Mouse (Mus musculus) forebrain, embryonic 15.5 days (tissue): ENCODE data around the gene Mcf2l. TPM values are rescaled to one million over a fixed set of nuclear protein-coding genes. Genes with fewer than 3 reads are reported as not detected.
A peak's percentile ranks its signal among the peaks of the same experiment; 100 is the strongest.

ENCODE experiments used
- ATAC-seq: fragments of 200-750 bp; cut with Nextera tagmentation; replicated peaks from 2 replicates; pipeline ENCODE4 v1.8.0; 2017; ENCODE audit warnings: mild to moderate bottlenecking, moderate TSS enrichment, moderate library complexity
- H3K27ac ChIP-seq: fragments of 300-500 bp; sonication (generic); replicated peaks from 2 replicates; pipeline ENCODE4 v1.5.1; 2015; ENCODE audit warnings: mild to moderate bottlenecking, inconsistent platforms
- H3K27me3 ChIP-seq: fragments of 300-500 bp; sonication (generic); 2 replicates; pipeline ENCODE4 v1.6.1; 2015; ENCODE audit warnings: inconsistent platforms
- H3K36me3 ChIP-seq: fragments of 300-500 bp; sonication (generic); 2 replicates; pipeline ENCODE4 v1.6.1; 2015; ENCODE audit warnings: mild to moderate bottlenecking, inconsistent platforms
- H3K4me1 ChIP-seq: fragments of 300-500 bp; sonication (generic); 2 replicates; pipeline ENCODE4 v1.6.1; 2015; ENCODE audit warnings: inconsistent platforms
- H3K4me2 ChIP-seq: fragments of 300-500 bp; sonication (generic); replicated peaks from 2 replicates; pipeline ENCODE4 v1.6.1; 2015; ENCODE audit warnings: mild to moderate bottlenecking, inconsistent platforms
- H3K4me3 ChIP-seq: fragments of 300-500 bp; sonication (generic); 2 replicates; pipeline ENCODE4 v1.5.1; 2015; ENCODE audit warnings: mild to moderate bottlenecking, inconsistent platforms
- H3K9ac ChIP-seq: fragments of 300-500 bp; sonication (generic); replicated peaks from 2 replicates; pipeline ENCODE4 v1.6.1; 2015; ENCODE audit warnings: mild to moderate bottlenecking, inconsistent platforms
- H3K9me3 ChIP-seq: fragments of 300-500 bp; sonication (generic); 2 replicates; pipeline ENCODE4 v1.6.1; 2016; ENCODE audit warnings: inconsistent platforms
- WGBS: fragments of 180-500 bp; shearing (Covaris S2); methylation state at CpG from one replicate; pipeline ENCODE4 v1.1.7; 2015; ENCODE audit warnings: mixed read lengths; 5-methylcytosine and 5-hydroxymethylcytosine counted together
- polyA plus RNA-seq: library from polyadenylated mRNA; unstranded; fragments of >200 nt; fragmentation: Nextera tagmentation; extraction: Ambion mirVana; gene quantifications from 2 replicates; pipeline ENCODE4 v1.2.1, GENCODE M21; 2015

Mcf2l gene
- polyA plus RNA-seq, 1 experiment from 2014 or later: 139 TPM

- Histone ChIP-seq H3K27ac (no peak overlapping the region), H3K4me1 (no peaks in the 10 kb centered on the region), H3K4me3 (no peak overlapping the region), H3K27me3 (no peaks in the 10 kb centered on the region), H3K4me2 (no peak overlapping the region), H3K9ac (no peak overlapping the region), H3K9me3 (no peaks in the 10 kb centered on the region), H3K36me3 (peaks cover 48% of the 10 kb centered on the region)
- no peak for ATAC-seq
- WGBS: 94% methylated on average over 16 of the region's 16 CpGs
These were observed 29.2 kb upstream of the Mcf2l start for GRCm38 (mm10) chr8:12844347-12844950.

GRCm38 (mm10) chr8:12846447-12846846, 27.2 kb upstream of the Mcf2l start:
- H3K36me3 ChIP-seq: peaks cover 58% of the 10 kb centered on the region
- H3K9ac ChIP-seq: no peak overlapping the region
- WGBS: 94% methylated on average over 6 of the region's 6 CpGs
- no peak overlapping the region for H3K27ac ChIP-seq
- no peak overlapping the region for H3K4me3 ChIP-seq
- ATAC-seq: no peak
- no peaks in the 10 kb centered on the region for H3K4me1 ChIP-seq
- H3K27me3 ChIP-seq: no peaks in the 10 kb centered on the region
- no peak overlapping the region for H3K4me2 ChIP-seq
- H3K9me3 ChIP-seq: no peaks in the 10 kb centered on the region

GRCm38 (mm10) chr8:12851241-12851640, 22.4 kb upstream of the Mcf2l start:
- H3K27ac ChIP-seq: no peak overlapping the region
- no peaks in the 10 kb centered on the region for H3K9me3 ChIP-seq
- H3K9ac ChIP-seq: no peak overlapping the region
- 90% methylated on average over 10 of the region's 10 CpGs for WGBS
- H3K27me3 ChIP-seq: no peaks in the 10 kb centered on the region
- H3K4me3 ChIP-seq: no peak overlapping the region
- no peak overlapping the region for H3K4me2 ChIP-seq
- H3K36me3 ChIP-seq: peaks cover 38% of the 10 kb centered on the region
- H3K4me1 ChIP-seq: no peaks in the 10 kb centered on the region
- ATAC-seq: no peak

GRCm38 (mm10) chr8:12856038-12856437, 17.6 kb upstream of the Mcf2l start:
- H3K4me3 ChIP-seq: no peak overlapping the region
- H3K9me3 ChIP-seq: no peaks in the 10 kb centered on the region
- no peak overlapping the region for H3K4me2 ChIP-seq
- peaks cover 17% of the 10 kb centered on the region for H3K36me3 ChIP-seq
- ATAC-seq: no peak
- WGBS: 80% methylated on average over 15 of the region's 15 CpGs
- H3K27ac ChIP-seq: no peak overlapping the region
- H3K27me3 ChIP-seq: no peaks in the 10 kb centered on the region
- no peaks in the 10 kb centered on the region for H3K4me1 ChIP-seq
- H3K9ac ChIP-seq: no peak overlapping the region

DNA sequence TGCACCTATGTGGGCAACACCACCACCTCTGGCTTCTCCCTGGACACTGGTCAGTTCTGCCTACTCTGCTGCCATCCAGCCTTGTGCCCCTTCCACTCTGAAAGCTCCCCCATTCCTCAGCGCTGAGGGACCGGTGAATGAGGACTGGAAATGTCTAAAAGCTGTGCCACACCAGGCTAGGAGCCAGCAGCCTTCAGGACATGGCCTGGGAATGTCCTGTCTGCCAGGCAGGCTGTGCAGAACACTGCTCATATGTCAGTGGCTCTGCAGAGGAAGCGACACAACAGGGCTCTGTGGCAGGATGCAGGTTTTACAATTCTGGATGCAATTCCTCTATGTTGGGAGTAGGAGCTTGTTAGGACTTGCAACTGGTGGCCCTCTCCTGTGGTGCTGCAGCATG, 10.5 kb upstream of the Mcf2l start:
- WGBS: 88% methylated on average over 3 of the region's 3 CpGs

DNA sequence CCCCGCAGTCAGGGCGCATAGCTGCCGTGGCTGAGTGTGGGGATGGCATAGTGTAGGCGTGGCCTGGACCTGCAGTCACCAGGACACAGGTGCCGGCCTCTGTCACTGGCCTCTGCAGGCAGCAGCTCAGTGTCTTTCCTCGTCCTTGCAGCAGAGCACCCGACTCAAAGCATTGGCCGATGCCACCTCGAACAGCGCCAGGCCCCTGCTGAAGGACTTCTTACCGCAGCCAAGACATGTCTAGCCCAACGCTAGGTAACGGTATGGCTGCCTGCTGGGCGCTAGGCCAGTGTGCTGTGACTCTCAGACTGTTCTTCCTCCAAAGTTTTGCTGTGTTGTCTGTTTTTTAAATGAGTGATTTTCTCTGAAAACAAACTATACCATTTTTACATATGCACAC, 10.0 kb upstream of the Mcf2l start:
- H3K9ac ChIP-seq: no peak overlapping the region
- no peaks in the 10 kb centered on the region for H3K9me3 ChIP-seq
- no peak overlapping the region for H3K4me3 ChIP-seq
- no peak overlapping the region for H3K4me2 ChIP-seq
- no peak overlapping the region for H3K27ac ChIP-seq
- H3K4me1 ChIP-seq: no peaks in the 10 kb centered on the region
- no peak for ATAC-seq
- no peaks in the 10 kb centered on the region for H3K27me3 ChIP-seq
- peaks cover 5% of the 10 kb centered on the region for H3K36me3 ChIP-seq
- WGBS: 82% methylated on average over 14 of the region's 14 CpGs

More for the DNA sequence above, 10.5 kb upstream of the Mcf2l start:
- Histone ChIP-seq H3K36me3 (peaks cover 5% of the 10 kb centered on the region), H3K9ac (no peak overlapping the region), H3K4me1 (no peaks in the 10 kb centered on the region), H3K4me2 (no peak overlapping the region), H3K27ac (no peak overlapping the region), H3K4me3 (no peak overlapping the region), H3K27me3 (no peaks in the 10 kb centered on the region), H3K9me3 (no peaks in the 10 kb centered on the region)
- ATAC-seq: no peak

- H3K9me3 ChIP-seq: no peaks in the 10 kb centered on the region
- H3K36me3 ChIP-seq: no peaks in the 10 kb centered on the region; the same call in 1 of the 2 replicates
These were observed 7.8 kb upstream of the Mcf2l start for GRCm38 (mm10) chr8:12865790-12866189.

GRCm38 (mm10) chr8:12869661-12870060, 3.9 kb upstream of the Mcf2l start:
- H3K27me3 ChIP-seq: no peaks in the 10 kb centered on the region
- H3K4me2 ChIP-seq: no peak overlapping the region
- peaks cover 20% of the 10 kb centered on the region for H3K4me1 ChIP-seq
- H3K4me3 ChIP-seq: no peak overlapping the region
- WGBS: 70% methylated on average over 3 of the region's 3 CpGs
- H3K27ac ChIP-seq: no peak overlapping the region
- no peaks in the 10 kb centered on the region for H3K9me3 ChIP-seq
- no peak overlapping the region for H3K9ac ChIP-seq
- ATAC-seq: no peak
- no peaks in the 10 kb centered on the region for H3K36me3 ChIP-seq

More at GRCm38 (mm10) chr8:12865790-12866189, 7.8 kb upstream of the Mcf2l start:
- Histone ChIP-seq H3K27ac (no peak overlapping the region), H3K4me3 (no peak overlapping the region), H3K4me2 (no peak overlapping the region), H3K9ac (no peak overlapping the region), H3K4me1 (no peaks in the 10 kb centered on the region), H3K27me3 (no peaks in the 10 kb centered on the region)
- 70% methylated on average over 6 of the region's 6 CpGs for WGBS
- ATAC-seq: no peak

GRCm38 (mm10) chr8:12870656-12871055, 3.0 kb upstream of the Mcf2l start:
- H3K4me2 ChIP-seq: no peak overlapping the region
- H3K36me3 ChIP-seq: no peaks in the 10 kb centered on the region
- H3K9me3 ChIP-seq: no peaks in the 10 kb centered on the region
- H3K9ac ChIP-seq: no peak overlapping the region
- H3K4me1 ChIP-seq: peaks cover 28% of the 10 kb centered on the region
- H3K4me3 ChIP-seq: no peak overlapping the region
- 86% methylated on average over 5 of the region's 5 CpGs for WGBS
- ATAC-seq: no peak
- H3K27me3 ChIP-seq: no peaks in the 10 kb centered on the region
- H3K27ac ChIP-seq: peak overlapping the region; percentile 65

- Histone ChIP-seq H3K27me3 (no peaks in the 10 kb centered on the region), H3K9me3 (no peaks in the 10 kb centered on the region), H3K36me3 (no peaks in the 10 kb centered on the region), H3K4me1 (peaks cover 36% of the 10 kb centered on the region), H3K27ac (peak overlapping the region; percentile 65), H3K4me2 (no peak overlapping the region), H3K9ac (0 out of 2 replicates have a peak overlapping the region, but pooled peaks have one; percentile 14), H3K4me3 (no peak overlapping the region)
- no peak for ATAC-seq
- under 1% methylated on average over 5 of the region's 5 CpGs for WGBS
These were observed 2.1 kb upstream of the Mcf2l start for GRCm38 (mm10) chr8:12871461-12871860.

DNA sequence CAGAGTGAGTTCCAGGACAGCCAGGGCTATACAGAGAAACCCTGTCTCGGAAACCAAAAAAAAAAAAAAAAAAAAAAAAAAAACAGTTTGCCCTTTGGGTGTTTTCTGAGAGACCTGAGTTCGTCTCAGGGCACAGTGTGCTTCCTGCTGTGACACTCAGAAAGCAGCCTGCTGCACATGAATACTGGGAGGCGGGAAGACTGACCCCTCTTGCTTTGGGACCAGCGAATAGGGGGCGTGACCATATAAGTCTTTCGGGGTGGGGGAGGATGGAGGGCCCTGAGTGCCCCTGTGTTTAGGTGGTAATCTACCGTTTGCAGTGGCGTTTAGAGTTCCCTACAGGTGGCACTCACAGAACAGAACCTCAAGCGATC, 636 bp upstream of the Mcf2l start:
- Histone ChIP-seq H3K27ac (no peak overlapping the region), H3K27me3 (no peaks in the 10 kb centered on the region), H3K4me3 (peak overlapping the region; percentile 63), H3K4me1 (peaks cover 44% of the 10 kb centered on the region), H3K9me3 (no peaks in the 10 kb centered on the region), H3K9ac (peak overlapping the region; percentile 66), H3K4me2 (peak overlapping the region; percentile 75), H3K36me3 (no peaks in the 10 kb centered on the region)
- ATAC-seq: peak; percentile 6
- WGBS: 8% methylated on average over 9 of the region's 9 CpGs

GRCm38 (mm10) chr8:12874194-12874791, 687 bp downstream of the Mcf2l start:
- H3K9me3 ChIP-seq: no peaks in the 10 kb centered on the region
- no peaks in the 10 kb centered on the region for H3K27me3 ChIP-seq
- H3K27ac ChIP-seq: peak overlapping the region; percentile 84
- H3K36me3 ChIP-seq: no peaks in the 10 kb centered on the region
- peak overlapping the region; percentile 75 for H3K4me2 ChIP-seq
- 8% methylated on average over 8 of the region's 8 CpGs for WGBS
- peak overlapping the region; percentile 63 for H3K4me3 ChIP-seq
- H3K9ac ChIP-seq: peak overlapping the region; percentile 66
- peaks cover 44% of the 10 kb centered on the region for H3K4me1 ChIP-seq
- peak; percentile 47 for ATAC-seq

DNA sequence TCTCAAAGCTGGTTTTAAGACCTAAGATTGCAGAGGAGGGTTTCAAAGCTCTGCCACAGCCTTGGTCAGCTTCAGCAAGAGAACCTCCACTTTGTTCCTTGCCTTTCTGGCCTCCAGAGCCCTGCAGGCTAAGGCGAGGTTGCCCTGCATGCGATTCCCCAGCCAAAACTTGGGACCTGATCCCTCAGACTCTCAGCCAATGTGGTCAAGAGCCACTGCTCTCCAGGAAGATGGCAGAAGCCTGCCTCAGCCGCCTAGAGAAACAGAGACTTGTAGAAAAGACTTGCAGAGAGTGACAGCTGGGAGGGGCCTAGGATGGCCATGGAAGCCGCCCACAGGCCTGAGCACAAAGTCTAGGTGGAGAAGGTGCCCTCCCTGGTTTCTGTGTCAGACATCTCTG, 1.4 kb downstream of the Mcf2l start:
- H3K36me3 ChIP-seq: no peaks in the 10 kb centered on the region
- H3K4me1 ChIP-seq: peaks cover 44% of the 10 kb centered on the region
- H3K27ac ChIP-seq: no peak overlapping the region
- no peaks in the 10 kb centered on the region for H3K9me3 ChIP-seq
- WGBS: 68% methylated on average over 4 of the region's 4 CpGs
- H3K27me3 ChIP-seq: no peaks in the 10 kb centered on the region
- H3K4me3 ChIP-seq: no peak overlapping the region
- ATAC-seq: no peak
- H3K4me2 ChIP-seq: peak overlapping the region; percentile 75
- H3K9ac ChIP-seq: no peak overlapping the region
